Mouse (Mus musculus) lung, adult 2 months (tissue): ENCODE results near the gene Spint3. TPM values are rescaled to one million over a fixed set of nuclear protein-coding genes. Genes with fewer than 3 reads are reported as not detected.

Source experiments
- DNase-seq: peaks from one replicate; pipeline ENCODE4 v3.0.0; 2022
- H3K4me1 ChIP-seq: fragments of 200-500 bp; 2 replicates; pipeline ENCODE4 v1.6.1; 2011; ENCODE audit warnings: low read length; ENCODE audit not compliant: control insufficient read depth, insufficient read depth
- H3K4me3 ChIP-seq: fragments of 200-500 bp; replicated peaks from 2 replicates; pipeline ENCODE3; 2011; ENCODE audit warnings: low read depth, mild to moderate bottlenecking, control low read depth, low read length; ENCODE audit errors: extremely low read depth
- CTCF ChIP-seq: fragments of 200-500 bp; IDR thresholded peaks from 2 replicates; pipeline ENCODE4 v1.5.1; 2011; ENCODE audit warnings: mild to moderate bottlenecking, low read length, control low read depth; ENCODE audit not compliant: insufficient read depth
- POLR2A ChIP-seq: fragments of 200-500 bp; IDR thresholded peaks from 2 replicates; pipeline ENCODE4 v1.6.1; 2011; ENCODE audit warnings: low read depth, mild to moderate bottlenecking, control low read depth, low read length, borderline replicate concordance; ENCODE audit errors: extremely low read depth
- WGBS: fragments of 180-500 bp; shearing (Covaris S2); methylation state at CpG from one replicate; pipeline ENCODE4 v1.1.7; 2018; 5-methylcytosine and 5-hydroxymethylcytosine counted together
- polyA plus RNA-seq: library from polyadenylated mRNA; depleted of rRNA; stranded (reverse); fragments of >200 nt; gene quantifications from 2 replicates; pipeline ENCODE4 v1.2.3, GENCODE M21; 2012; rRNA removed

Spint3 gene
- polyA plus RNA-seq, 1 experiment = not detected

DNA sequence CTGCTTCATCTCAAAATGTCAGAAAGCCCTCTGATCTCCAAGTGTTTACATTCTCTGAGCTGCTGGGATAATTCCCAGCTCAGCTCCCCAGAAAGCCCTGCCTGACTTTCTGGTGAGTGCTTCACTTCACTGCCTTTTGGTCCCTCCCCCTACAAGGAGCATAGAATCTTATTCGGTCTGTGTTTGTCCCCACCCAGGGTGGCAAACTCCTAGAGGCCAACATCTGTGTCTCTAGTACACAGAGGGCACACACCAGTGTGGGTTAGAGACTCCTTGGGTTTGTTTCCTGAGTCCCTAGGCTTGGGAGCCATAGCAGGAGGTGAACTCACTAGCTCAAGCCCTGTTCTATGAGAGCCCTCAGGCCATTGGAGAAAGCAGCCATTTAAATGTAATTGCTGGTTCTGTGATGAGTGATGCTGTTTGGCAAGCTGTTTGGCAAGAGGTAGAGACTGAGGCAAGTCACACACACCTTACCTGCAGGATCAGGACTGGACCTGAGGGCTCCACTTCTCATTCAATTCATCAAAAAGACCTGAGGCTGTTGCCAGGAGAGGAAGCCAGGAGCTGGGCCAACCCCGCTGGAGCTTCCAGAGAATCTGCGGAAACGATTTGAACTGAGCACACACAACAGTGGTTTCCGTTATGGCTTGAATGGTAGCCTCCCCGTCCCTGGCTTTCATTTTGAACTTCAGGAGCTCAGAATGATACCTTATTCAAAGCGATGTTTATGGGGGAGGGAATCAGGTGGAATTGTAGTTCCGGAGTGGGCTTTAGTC lies 32.4 kb downstream of the Spint3 start:
- TF ChIP-seq CTCF (no peak), POLR2A (no peak)
- DNase-seq = no peak
- Histone ChIP-seq H3K4me1 (peaks cover 7% of the 10 kb centered on the region), H3K4me3 (no peak overlapping the region)
- 21% methylated on average over 8 of the region's 8 CpGs for WGBS

DNA sequence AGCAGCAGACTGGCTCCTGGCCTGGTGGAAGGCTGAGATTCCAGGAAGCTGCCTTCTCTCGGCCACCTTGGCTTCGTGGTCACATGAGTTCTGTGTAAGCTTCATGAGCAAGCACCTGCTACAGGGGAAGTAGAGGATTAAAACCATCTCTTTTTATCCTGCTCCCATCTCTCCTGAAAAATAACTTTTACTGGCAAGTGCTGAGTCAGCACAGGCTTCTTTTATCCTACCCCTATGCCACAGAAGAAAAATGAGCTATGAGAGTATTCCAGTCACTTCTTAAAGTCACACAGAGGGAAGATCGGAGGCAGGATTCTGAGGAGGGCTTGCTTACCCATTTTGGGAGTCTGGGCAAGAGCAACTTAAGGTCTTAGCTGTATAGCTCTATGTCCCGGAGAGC lies 36.3 kb downstream of the Spint3 start:
- DNase-seq = no peak
- peaks cover 5% of the 10 kb centered on the region for H3K4me1 ChIP-seq
- WGBS = 57% methylated on average over 4 of the region's 4 CpGs
- no peak for TF ChIP-seq CTCF
- TF ChIP-seq POLR2A = no peak
- H3K4me3 ChIP-seq = no peak overlapping the region

GRCm38 (mm10) chr2:164534315-164534714 lies 38.9 kb downstream of the Spint3 start:
- WGBS = 75% methylated on average over 10 of the region's 10 CpGs
- TF ChIP-seq POLR2A = no peak
- TF ChIP-seq CTCF = no peak
- no peak for DNase-seq
- 0 out of 2 replicates have a peak, but pooled peaks cover 3% of the 10 kb centered on the region for H3K4me1 ChIP-seq
- H3K4me3 ChIP-seq = no peak overlapping the region

- WGBS = 4% methylated on average over 3 of the region's 3 CpGs
- peak; percentile 77 for DNase-seq
- TF ChIP-seq CTCF = peak; percentile 68
- TF ChIP-seq POLR2A = no peak
- H3K4me3 ChIP-seq = no peak overlapping the region
- H3K4me1 ChIP-seq = 0 out of 2 replicates have a peak, but pooled peaks cover 3% of the 10 kb centered on the region
These were observed 42.1 kb downstream of the Spint3 start for GRCm38 (mm10) chr2:164531169-164531568.

DNA sequence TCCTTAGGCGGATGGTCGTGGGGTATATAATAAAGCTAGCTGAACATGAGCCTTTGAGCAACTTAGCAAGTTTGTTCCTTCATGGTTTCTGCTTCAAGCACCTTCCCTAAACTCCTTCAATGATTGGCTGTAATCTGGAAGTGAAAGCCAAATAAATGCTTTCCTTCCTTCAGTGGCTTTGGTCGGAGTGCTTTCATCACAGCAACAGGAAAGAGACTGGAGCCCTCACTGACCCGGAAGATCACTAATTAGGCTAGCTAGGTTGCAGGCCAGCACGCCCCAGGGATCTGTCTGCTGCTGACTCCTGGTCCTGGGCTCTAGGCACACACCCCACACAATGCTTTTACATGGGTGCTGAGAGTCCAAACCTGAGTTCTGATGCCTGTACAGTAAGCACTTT lies 44.7 kb downstream of the Spint3 start:
- TF ChIP-seq POLR2A = peak; percentile 29; the same call in 1 of the 2 replicates
- TF ChIP-seq CTCF = no peak
- Histone ChIP-seq H3K4me3 (no peak overlapping the region), H3K4me1 (0 out of 2 replicates have a peak, but pooled peaks cover 3% of the 10 kb centered on the region)
- WGBS = 49% methylated on average over 5 of the region's 5 CpGs
- DNase-seq = no peak

- TF ChIP-seq POLR2A = peak; percentile 45; the same call in 1 of the 2 replicates
- TF ChIP-seq CTCF = no peak
- Histone ChIP-seq H3K4me3 (peak overlapping the region; percentile 62), H3K4me1 (no peaks in the 10 kb centered on the region)
- DNase-seq = no peak
- WGBS = 67% methylated on average over 10 of the region's 10 CpGs
These were observed 49.9 kb downstream of the Spint3 start for GRCm38 (mm10) chr2:164523301-164523773.

GRCm38 (mm10) chr2:164522280-164522679 lies 51.0 kb downstream of the Spint3 start:
- WGBS = 19% methylated on average over 8 of the region's 8 CpGs
- no peak overlapping the region for H3K4me3 ChIP-seq
- peak; percentile 11; the same call in 1 of the 2 replicates for TF ChIP-seq POLR2A
- TF ChIP-seq CTCF = no peak
- peak; percentile 22 for DNase-seq
- H3K4me1 ChIP-seq = no peaks in the 10 kb centered on the region

DNA sequence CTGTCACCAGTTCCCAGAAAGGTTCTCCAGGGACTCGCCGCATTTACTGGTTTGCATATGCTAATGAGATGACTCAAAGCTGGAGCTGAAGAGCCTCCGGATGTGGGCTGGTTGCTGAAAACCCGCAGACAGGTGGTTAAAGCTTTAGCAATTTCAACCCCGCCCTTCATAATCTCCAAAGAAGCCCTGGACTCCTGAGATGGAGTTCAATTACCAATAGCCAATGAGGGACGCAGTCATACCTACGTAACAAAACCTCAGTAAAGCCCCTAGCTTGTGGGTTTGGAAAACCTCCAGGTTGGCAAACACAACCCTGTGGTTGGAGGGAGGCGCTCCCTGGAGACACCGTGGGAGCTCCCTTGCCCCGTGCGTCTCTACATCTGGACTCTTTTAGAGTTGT lies 51.4 kb downstream of the Spint3 start:
- WGBS = 13% methylated on average over 11 of the region's 11 CpGs
- H3K4me3 ChIP-seq = no peak overlapping the region
- TF ChIP-seq CTCF (no peak), POLR2A (no peak)
- DNase-seq = peak; percentile 39
- no peaks in the 10 kb centered on the region for H3K4me1 ChIP-seq

- WGBS = 6% methylated on average over 3 of the region's 3 CpGs
These were observed 52.5 kb downstream of the Spint3 start for GRCm38 (mm10) chr2:164520782-164521181.

More at GRCm38 (mm10) chr2:164520782-164521181, 52.5 kb downstream of the Spint3 start:
- no peak overlapping the region for H3K4me3 ChIP-seq
- H3K4me1 ChIP-seq = no peaks in the 10 kb centered on the region
- peak; percentile 93 for TF ChIP-seq CTCF
- TF ChIP-seq POLR2A = no peak
- DNase-seq = peak; percentile 54

Other genes with a start within 250 kb of the Spint3 start
- not detected in 2 replicates for gene Svs5, start 240.7 kb downstream of the Spint3 start, polyA plus RNA-seq
- 64.8 and 662 TPM in 2 replicates for gene Slpi, start 184.4 kb downstream of the Spint3 start, polyA plus RNA-seq
- 86.8 and 101 TPM in 2 replicates for gene Rbpjl, start 170.3 kb downstream of the Spint3 start, polyA plus RNA-seq
- 78.0 and 80.1 TPM in 2 replicates for gene Matn4, start 168.3 kb downstream of the Spint3 start, polyA plus RNA-seq
- gene Sdc4, start 129.6 kb downstream of the Spint3 start, polyA plus RNA-seq = 75.1 and 91.1 TPM in 2 replicates
- 89.8 and 133 TPM in 2 replicates for gene Sys1, start 116.5 kb downstream of the Spint3 start, polyA plus RNA-seq
- 47.7 and 52.2 TPM in 2 replicates for gene Gm20458, start 112.5 kb downstream of the Spint3 start, polyA plus RNA-seq
- not detected in 2 replicates for gene Trp53tg5, start 99.7 kb downstream of the Spint3 start, polyA plus RNA-seq
- gene Dbndd2, start 87.4 kb downstream of the Spint3 start, polyA plus RNA-seq = 52.6 and 72.9 TPM in 2 replicates
- 93.8 and 104 TPM in 2 replicates for gene Pigt, start 75.9 kb downstream of the Spint3 start, polyA plus RNA-seq
- gene Wfdc2, start 11.0 kb downstream of the Spint3 start, polyA plus RNA-seq = 1,286 and 1,630 TPM in 2 replicates
- gene Wfdc6a, start 12.0 kb upstream of the Spint3 start, polyA plus RNA-seq = 2.3 and 2.4 TPM in 2 replicates
- gene Eppin, start 20.1 kb upstream of the Spint3 start, polyA plus RNA-seq = 0.27 and 0.65 TPM in 2 replicates
- 1.3 and 1.9 TPM in 2 replicates for gene Wfdc6b, start 40.1 kb upstream of the Spint3 start, polyA plus RNA-seq
- gene Wfdc8, start 40.2 kb upstream of the Spint3 start, polyA plus RNA-seq = 5.3 and 8.5 TPM in 2 replicates
- gene Wfdc16, start 65.3 kb upstream of the Spint3 start, polyA plus RNA-seq = 0.97 and 1.9 TPM in 2 replicates
- 7.9 and 10.9 TPM in 2 replicates for gene Wfdc10, start 82.6 kb upstream of the Spint3 start, polyA plus RNA-seq
- gene Wfdc9, start 83.1 kb upstream of the Spint3 start, polyA plus RNA-seq = not detected in 2 replicates
- gene Wfdc11, start 100.6 kb upstream of the Spint3 start, polyA plus RNA-seq = not detected in 2 replicates
- 0.98 and 1.3 TPM in 2 replicates for gene Wfdc13, start 111.6 kb upstream of the Spint3 start, polyA plus RNA-seq
- gene Spint4, start 125.0 kb upstream of the Spint3 start, polyA plus RNA-seq = not detected in 2 replicates
- not detected in 2 replicates for gene Spint5, start 141.8 kb upstream of the Spint3 start, polyA plus RNA-seq
- gene Wfdc3, start 172.5 kb upstream of the Spint3 start, polyA plus RNA-seq = 1.3 and 2.3 TPM in 2 replicates
- gene Dnttip1, start 172.5 kb upstream of the Spint3 start, polyA plus RNA-seq = 25.5 and 63.1 TPM in 2 replicates
- gene Ube2c, start 196.4 kb upstream of the Spint3 start, polyA plus RNA-seq = 6.2 and 9.7 TPM in 2 replicates
- 237 TPM in 1 of 2 replicates, not detected in the other for gene Tnnc2, start 206.5 kb upstream of the Spint3 start, polyA plus RNA-seq
- 52.0 and 61.8 TPM in 2 replicates for gene Snx21, start 212.4 kb upstream of the Spint3 start, polyA plus RNA-seq
- 35.7 and 38.6 TPM in 2 replicates for gene Acot8, start 231.4 kb upstream of the Spint3 start, polyA plus RNA-seq
- gene Zswim3, start 231.6 kb upstream of the Spint3 start, polyA plus RNA-seq = 3.1 and 3.8 TPM in 2 replicates
- gene Zswim1, start 249.2 kb upstream of the Spint3 start, polyA plus RNA-seq = 9.8 and 10.3 TPM in 2 replicates